Mouse (Mus musculus) bone marrow, adult 2 months (tissue): Measurements from ENCODE around the gene Arhgap10. TPM values are rescaled to one million over a fixed set of nuclear protein-coding genes. Genes with fewer than 3 reads are reported as not detected.

ENCODE experiments used
- H3K27ac ChIP-seq: fragments of 200-500 bp; 2 replicates; pipeline ENCODE4 v1.5.1; 2012; ENCODE audit warnings: low read depth, mild to moderate bottlenecking, control low read depth, inconsistent platforms, low read length; ENCODE audit not compliant: control insufficient read depth, poor library complexity, insufficient read depth
- H3K4me1 ChIP-seq: fragments of 200-500 bp; 2 replicates; pipeline ENCODE4 v1.6.1; 2011; ENCODE audit warnings: low read length; ENCODE audit not compliant: control insufficient read depth, insufficient read depth
- H3K4me3 ChIP-seq: fragments of 200-500 bp; replicated peaks from 2 replicates; pipeline ENCODE3; 2011; ENCODE audit warnings: mild to moderate bottlenecking, low read depth, low read length, control low read depth; ENCODE audit not compliant: control insufficient read depth
- CTCF ChIP-seq: fragments of 200-500 bp; IDR thresholded peaks from 2 replicates; pipeline ENCODE4 v1.5.1; 2011; ENCODE audit warnings: low read length, control low read depth; ENCODE audit not compliant: control insufficient read depth, insufficient read depth
- POLR2A ChIP-seq: fragments of 200-500 bp; IDR thresholded peaks from 2 replicates; pipeline ENCODE4 v1.6.1; 2011; ENCODE audit warnings: low read depth, mild to moderate bottlenecking, control low read depth, low read length, borderline replicate concordance; ENCODE audit not compliant: control insufficient read depth
- WGBS: fragments of 180-500 bp; shearing (Covaris S2); methylation state at CpG from one replicate; pipeline ENCODE4 v1.1.7; 2018; 5-methylcytosine and 5-hydroxymethylcytosine counted together
- polyA plus RNA-seq: library from polyadenylated mRNA; stranded (reverse); fragments of >200 nt; gene quantifications from 2 replicates; pipeline ENCODE4 v1.2.4, GENCODE M21; 2011; ENCODE audit warnings: low replicate concordance; ENCODE audit not compliant: missing spikeins, insufficient read depth, insufficient read length

The Arhgap10 gene
- polyA plus RNA-seq, 1 experiment = 11.8 TPM

- TF ChIP-seq CTCF (no peak), POLR2A (no peak)
- 94% methylated on average over 6 of the region's 6 CpGs for WGBS
- H3K4me1 ChIP-seq = no peaks in the 10 kb centered on the region
These were observed 44.4 kb downstream of the Arhgap10 start for GRCm38 (mm10) chr8:77473373-77473772.

GRCm38 (mm10) chr8:77461392-77461791, 56.4 kb downstream of the Arhgap10 start:
- TF ChIP-seq POLR2A = no peak
- TF ChIP-seq CTCF = no peak
- 73% methylated on average over 6 of the region's 6 CpGs for WGBS

More at GRCm38 (mm10) chr8:77473373-77473772, 44.4 kb downstream of the Arhgap10 start:
- Histone ChIP-seq H3K4me3 (no peak overlapping the region), H3K27ac (no peak overlapping the region)

GRCm38 (mm10) chr8:77460363-77460762, 57.4 kb downstream of the Arhgap10 start:
- WGBS = 59% methylated on average over 2 of the region's 2 CpGs
- H3K27ac ChIP-seq = no peak overlapping the region

More at GRCm38 (mm10) chr8:77461392-77461791, 56.4 kb downstream of the Arhgap10 start:
- Histone ChIP-seq H3K4me3 (no peak overlapping the region), H3K4me1 (no peaks in the 10 kb centered on the region), H3K27ac (no peak overlapping the region)

GRCm38 (mm10) chr8:77459696-77460095, 58.1 kb downstream of the Arhgap10 start:
- Histone ChIP-seq H3K4me1 (no peaks in the 10 kb centered on the region), H3K27ac (no peak overlapping the region), H3K4me3 (no peak overlapping the region)
- no peak for TF ChIP-seq CTCF
- TF ChIP-seq POLR2A = no peak
- WGBS = 73% methylated on average over 7 of the region's 7 CpGs

More at GRCm38 (mm10) chr8:77460363-77460762, 57.4 kb downstream of the Arhgap10 start:
- Histone ChIP-seq H3K4me1 (no peaks in the 10 kb centered on the region), H3K4me3 (no peak overlapping the region)
- TF ChIP-seq CTCF (no peak), POLR2A (no peak)

GRCm38 (mm10) chr8:77458575-77458974, 59.2 kb downstream of the Arhgap10 start:
- 81% methylated on average over 4 of the region's 4 CpGs for WGBS
- TF ChIP-seq POLR2A (no peak), CTCF (no peak)
- no peak overlapping the region for H3K4me3 ChIP-seq
- no peaks in the 10 kb centered on the region for H3K4me1 ChIP-seq
- no peak overlapping the region for H3K27ac ChIP-seq

GRCm38 (mm10) chr8:77456263-77456662, 61.5 kb downstream of the Arhgap10 start:
- no peak overlapping the region for H3K27ac ChIP-seq
- TF ChIP-seq CTCF (no peak), POLR2A (no peak)
- no peaks in the 10 kb centered on the region for H3K4me1 ChIP-seq
- WGBS = 88% methylated on average over 6 of the region's 6 CpGs
- H3K4me3 ChIP-seq = no peak overlapping the region

GRCm38 (mm10) chr8:77453836-77454235, 63.9 kb downstream of the Arhgap10 start:
- no peaks in the 10 kb centered on the region for H3K4me1 ChIP-seq
- 81% methylated on average over 9 of the region's 9 CpGs for WGBS
- H3K4me3 ChIP-seq = no peak overlapping the region
- no peak overlapping the region for H3K27ac ChIP-seq
- TF ChIP-seq CTCF (no peak), POLR2A (no peak)

- no peak overlapping the region for H3K27ac ChIP-seq
- no peak overlapping the region for H3K4me3 ChIP-seq
- no peaks in the 10 kb centered on the region for H3K4me1 ChIP-seq
- no peak for TF ChIP-seq POLR2A
- no peak for TF ChIP-seq CTCF
- WGBS = 60% methylated on average over 21 of the region's 21 CpGs
These were observed 66.0 kb downstream of the Arhgap10 start for GRCm38 (mm10) chr8:77451466-77452382.
